Mouse (Mus musculus) testis, adult 2 months (tissue): ENCODE measurements around the gene Cfdp1. TPM values are rescaled to one million over a fixed set of nuclear protein-coding genes. Genes with fewer than 3 reads are reported as not detected.

ENCODE experiments used
- H3K27ac ChIP-seq: fragments of 200-500 bp; 2 replicates; pipeline ENCODE4 v1.5.1; 2012; ENCODE audit warnings: low read depth, low read length; ENCODE audit not compliant: control insufficient read depth, insufficient read depth
- H3K27me3 ChIP-seq: fragments of 200-500 bp; 2 replicates; pipeline ENCODE4 v1.6.1; 2012; ENCODE audit warnings: mild to moderate bottlenecking, low read length, moderate library complexity; ENCODE audit not compliant: control insufficient read depth, insufficient read depth
- H3K36me3 ChIP-seq: fragments of 200-500 bp; 2 replicates; pipeline ENCODE4 v1.6.1; 2012; ENCODE audit warnings: mild to moderate bottlenecking, low read length; ENCODE audit not compliant: control insufficient read depth, insufficient read depth
- H3K4me1 ChIP-seq: fragments of 200-500 bp; 2 replicates; pipeline ENCODE4 v1.6.1; 2012; ENCODE audit warnings: low read length; ENCODE audit not compliant: control insufficient read depth, insufficient read depth
- H3K4me3 ChIP-seq: fragments of 200-500 bp; 2 replicates; pipeline ENCODE4 v1.5.1; 2012; ENCODE audit warnings: low read depth, mild to moderate bottlenecking, low read length, moderate library complexity, mixed read lengths; ENCODE audit not compliant: control insufficient read depth
- CTCF ChIP-seq: fragments of 200-500 bp; IDR thresholded peaks from 2 replicates; pipeline ENCODE4 v1.5.1; 2012; ENCODE audit warnings: low read depth, mild to moderate bottlenecking, inconsistent platforms, low read length, moderate library complexity; ENCODE audit not compliant: control insufficient read depth, insufficient read depth, insufficient replicate concordance
- POLR2A ChIP-seq: fragments of 200-500 bp; IDR thresholded peaks from 2 replicates; pipeline ENCODE4 v1.6.1; 2012; ENCODE audit warnings: low read depth, mild to moderate bottlenecking, inconsistent platforms, low read length, moderate library complexity; ENCODE audit not compliant: control insufficient read depth
- polyA plus RNA-seq: library from polyadenylated mRNA; depleted of rRNA; stranded (reverse); fragments of >200 nt; gene quantifications from 2 replicates; pipeline ENCODE4 v1.2.3, GENCODE M21; 2012

The Cfdp1 gene
- polyA plus RNA-seq, 1 experiment: 12.5 TPM

DNA sequence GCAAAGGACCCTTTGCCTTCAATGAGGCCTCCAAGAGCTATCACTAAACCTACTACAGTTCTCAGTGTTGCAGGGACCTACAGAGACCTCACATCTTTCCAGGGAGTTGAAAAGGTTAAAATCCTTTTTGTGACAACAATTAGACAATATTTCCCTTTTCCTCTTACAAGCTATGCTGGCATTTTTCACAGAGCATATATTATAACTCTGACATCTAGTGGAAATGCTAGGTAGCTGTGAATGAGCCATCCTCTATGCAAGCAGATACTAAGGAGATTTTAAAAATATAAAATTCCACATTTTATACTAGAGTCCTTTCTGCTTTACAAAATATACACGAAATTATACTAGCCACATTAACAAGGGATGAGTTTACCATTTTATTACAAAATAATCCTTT, 41.3 kb downstream of the Cfdp1 start:
- Histone ChIP-seq H3K27ac (no peak overlapping the region), H3K4me3 (no peak overlapping the region), H3K36me3 (no peaks in the 10 kb centered on the region), H3K4me1 (peaks cover 2% of the 10 kb centered on the region; the same call in 1 of the 2 replicates), H3K27me3 (no peaks in the 10 kb centered on the region)
- TF ChIP-seq POLR2A (no peak), CTCF (no peak)

DNA sequence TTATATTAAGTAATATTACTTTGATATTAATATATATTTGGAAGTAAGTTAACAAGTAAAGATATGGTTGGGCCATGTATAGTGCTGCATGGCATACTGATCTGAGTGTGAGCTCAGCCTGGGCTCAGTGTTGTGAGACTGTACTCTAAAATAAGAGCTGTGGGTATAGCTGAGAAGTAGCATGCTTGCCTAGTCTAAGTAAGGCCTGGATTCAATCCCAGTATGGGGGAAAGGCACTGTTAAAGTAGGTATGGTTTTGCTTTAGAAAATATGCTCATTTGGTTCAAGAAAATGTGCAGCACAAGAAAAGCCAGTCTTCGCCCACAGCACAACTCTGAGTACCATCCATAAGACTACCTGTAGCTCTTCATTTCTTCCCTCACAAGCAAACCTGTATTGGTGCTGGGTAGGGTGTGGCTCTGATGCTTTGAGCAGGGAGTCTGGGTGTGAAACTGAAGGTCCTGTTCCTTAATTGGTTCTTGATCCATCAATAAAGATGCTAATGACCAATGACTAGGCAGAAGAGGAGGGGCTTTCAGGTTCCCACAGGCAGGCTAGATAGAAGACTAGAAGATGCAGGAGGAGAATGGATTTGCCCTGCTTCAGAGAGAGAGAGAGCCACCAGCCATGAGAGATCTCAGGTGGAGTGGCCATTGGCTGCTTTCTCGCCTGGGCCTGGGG, 43.3 kb downstream of the Cfdp1 start:
- H3K4me3 ChIP-seq: no peak overlapping the region
- H3K27ac ChIP-seq: no peak overlapping the region
- H3K27me3 ChIP-seq: no peaks in the 10 kb centered on the region
- peaks cover 2% of the 10 kb centered on the region; the same call in 1 of the 2 replicates for H3K4me1 ChIP-seq
- TF ChIP-seq POLR2A (no peak), CTCF (no peak)
- H3K36me3 ChIP-seq: no peaks in the 10 kb centered on the region

DNA sequence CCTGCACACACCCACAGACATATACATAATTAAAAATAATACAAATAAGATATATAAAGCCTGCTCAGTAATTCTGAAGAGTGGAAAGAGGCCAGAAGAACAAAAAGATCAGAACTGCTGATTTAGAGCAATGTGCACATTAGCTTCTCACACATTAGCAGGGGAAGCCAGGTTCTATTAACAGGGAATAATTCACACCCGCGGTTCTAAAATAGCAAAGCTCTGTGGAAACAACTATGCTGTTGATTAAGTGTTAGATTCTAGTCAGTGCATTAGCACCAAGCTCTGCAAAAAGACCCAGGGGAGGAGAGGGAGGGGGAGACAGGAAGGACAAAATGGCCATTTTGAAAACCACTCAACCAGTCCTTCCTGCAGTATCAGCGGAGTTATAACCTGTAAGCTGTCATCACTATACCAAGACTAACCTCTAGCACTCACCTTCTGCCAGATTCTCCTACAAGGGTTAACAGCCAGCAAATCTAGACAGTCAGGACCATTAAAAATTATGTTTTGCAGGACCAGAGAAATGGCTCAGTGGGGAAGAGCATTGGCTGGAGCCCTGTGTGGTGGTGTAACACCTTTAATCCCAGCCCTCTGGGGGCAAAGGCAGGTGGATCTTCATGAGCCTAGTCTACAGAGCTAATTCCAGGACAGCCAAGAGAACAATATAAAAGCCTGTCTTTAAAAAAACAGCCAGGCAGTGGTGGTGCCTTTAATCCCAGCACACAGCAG, 45.0 kb downstream of the Cfdp1 start:
- TF ChIP-seq POLR2A: no peak
- TF ChIP-seq CTCF: no peak
- no peak overlapping the region for H3K27ac ChIP-seq
- peaks cover 2% of the 10 kb centered on the region; the same call in 1 of the 2 replicates for H3K4me1 ChIP-seq
- H3K4me3 ChIP-seq: no peak overlapping the region
- H3K27me3 ChIP-seq: no peaks in the 10 kb centered on the region
- H3K36me3 ChIP-seq: no peaks in the 10 kb centered on the region

DNA sequence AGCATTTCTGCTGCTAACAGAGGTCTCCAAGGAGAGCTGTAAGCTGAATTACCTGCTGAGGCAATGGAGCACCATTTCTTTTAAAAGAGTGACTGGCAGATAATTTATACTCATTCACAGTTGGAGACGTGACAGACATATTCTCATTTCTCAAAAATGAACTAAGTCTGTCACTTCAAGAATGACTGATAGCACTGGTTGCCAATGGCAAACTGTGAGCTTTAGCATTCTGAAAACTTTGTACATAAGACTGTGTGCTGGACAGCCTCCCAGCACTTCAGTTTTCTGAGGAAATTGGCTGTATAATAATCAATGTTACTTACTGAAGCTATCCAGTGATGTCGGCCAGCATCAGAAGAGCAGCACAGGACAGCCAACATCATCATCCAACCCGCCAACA, 46.1 kb downstream of the Cfdp1 start:
- Histone ChIP-seq H3K4me3 (no peak overlapping the region), H3K27me3 (no peaks in the 10 kb centered on the region), H3K4me1 (peaks cover 2% of the 10 kb centered on the region; the same call in 1 of the 2 replicates), H3K27ac (no peak overlapping the region), H3K36me3 (no peaks in the 10 kb centered on the region)
- TF ChIP-seq CTCF: no peak
- TF ChIP-seq POLR2A: no peak

DNA sequence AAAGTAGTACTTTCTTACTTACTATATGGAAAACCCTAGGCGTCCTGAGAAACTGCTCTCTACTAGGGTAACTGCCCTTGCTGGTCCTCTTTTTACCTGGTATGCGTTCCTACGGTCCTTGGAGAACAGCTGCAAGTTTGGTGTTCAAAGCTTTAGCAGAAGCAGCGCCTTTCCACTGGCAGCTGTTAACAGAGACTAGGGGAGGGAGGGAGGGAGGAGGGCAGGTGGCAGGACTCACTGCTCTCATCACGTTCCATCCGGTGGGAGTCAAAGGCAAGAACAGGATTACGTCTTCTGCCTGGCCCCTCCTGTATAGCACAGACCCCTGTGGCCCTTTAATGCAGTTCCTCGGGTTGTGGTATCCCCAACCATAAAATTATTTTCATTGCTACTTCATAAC, 50.7 kb downstream of the Cfdp1 start:
- Histone ChIP-seq H3K4me1 (peaks cover 2% of the 10 kb centered on the region), H3K27ac (no peak overlapping the region), H3K27me3 (no peaks in the 10 kb centered on the region), H3K36me3 (no peaks in the 10 kb centered on the region), H3K4me3 (no peak overlapping the region)
- TF ChIP-seq CTCF (no peak), POLR2A (no peak)

DNA sequence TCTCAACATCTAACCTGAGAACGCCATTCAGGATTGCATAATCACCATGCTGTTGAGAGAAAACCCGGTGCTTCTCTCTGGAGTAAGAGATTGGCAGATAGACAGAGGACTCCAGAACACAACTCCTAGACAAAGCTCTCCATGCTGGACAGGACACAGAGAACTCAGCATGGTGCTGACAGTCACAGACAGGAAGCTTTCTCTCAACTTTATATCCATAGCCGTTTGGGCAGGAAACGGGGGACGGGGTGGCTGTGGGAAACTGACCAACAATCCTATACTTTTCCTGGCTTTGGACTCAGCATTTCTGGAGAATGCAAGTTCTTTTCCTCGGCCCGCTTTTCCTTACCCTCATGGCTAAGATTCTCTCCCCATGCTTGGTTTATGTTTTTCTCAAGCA, 51.8 kb downstream of the Cfdp1 start:
- no peak overlapping the region for H3K27ac ChIP-seq
- peaks cover 2% of the 10 kb centered on the region for H3K4me1 ChIP-seq
- H3K4me3 ChIP-seq: no peak overlapping the region
- no peaks in the 10 kb centered on the region for H3K36me3 ChIP-seq
- H3K27me3 ChIP-seq: no peaks in the 10 kb centered on the region
- TF ChIP-seq CTCF: no peak
- TF ChIP-seq POLR2A: no peak

DNA sequence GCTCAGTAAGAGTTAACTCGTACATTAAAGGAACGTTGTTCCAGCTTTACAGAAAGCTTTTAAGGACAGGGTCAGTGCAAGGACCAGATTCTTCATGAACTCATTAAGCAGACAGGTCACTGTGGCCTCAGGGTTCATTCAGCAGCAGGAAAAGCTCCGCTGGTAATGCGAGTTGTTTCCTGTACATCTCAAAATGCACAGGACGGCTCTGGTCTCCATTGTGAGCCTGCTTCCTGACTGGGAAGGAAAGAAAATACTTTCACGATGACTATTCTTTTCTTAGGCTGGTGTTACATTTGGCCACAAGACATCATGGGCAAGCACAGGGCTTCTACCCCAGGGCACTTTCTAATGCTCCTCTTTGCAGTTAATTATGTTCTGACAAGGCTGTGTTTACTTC, 52.6 kb downstream of the Cfdp1 start:
- Histone ChIP-seq H3K27ac (no peak overlapping the region), H3K4me1 (peaks cover 2% of the 10 kb centered on the region), H3K27me3 (no peaks in the 10 kb centered on the region), H3K36me3 (no peaks in the 10 kb centered on the region), H3K4me3 (no peak overlapping the region)
- TF ChIP-seq CTCF (no peak), POLR2A (no peak)
